ENCODE assay signal across 11 mouse cellular contexts in genomic region chr11:100428612-100429199, GRCm38 (mm10). TPM values are rescaled to one million over a fixed set of nuclear protein-coding genes. Genes with fewer than 3 reads are reported as not detected.
DNase-seq lines count a peak whose midpoint lies in the region; ATAC-seq and TF ChIP-seq lines count a peak whose summit lies in the region.
"Had no signal": no experiment of that assay in that cellular context is flagged by ENCODE, and none has a peak within 500 bp of the region (broad histone marks: within the 10 kb centered on the region; RNA-seq: fewer than 3 reads in every experiment).

No protein-coding gene starts in this region.

- no peak overlapping the region for H3K4me2 ChIP-seq in forebrain, embryonic 15.5 days (replicated peaks)
- H3K4me2 ChIP-seq in forebrain, embryonic 11.5 days (ENCODE audit: low read depth, low read length, severe bottlenecking) = no peak overlapping the region
- H3K4me2 ChIP-seq in limb, embryonic 14.5 days (replicated peaks; ENCODE audit: low read depth, low read length, severe bottlenecking) = no peak overlapping the region
- H3K4me2 ChIP-seq: embryonic facial prominence, embryonic 12.5 days had no signal

- H3K36me3 ChIP-seq in forebrain, embryonic 15.5 days = peaks cover 21% of the 10 kb centered on the region
- H3K36me3 ChIP-seq in forebrain, embryonic 11.5 days (ENCODE audit: control insufficient read depth, insufficient read depth, low read length) = no peaks in the 10 kb centered on the region; the same call in 1 of the 2 replicates
- H3K36me3 ChIP-seq in limb, embryonic 14.5 days (ENCODE audit: control insufficient read depth, insufficient read depth, low read length) = peaks cover 69% of the 10 kb centered on the region

- H3K4me3 ChIP-seq in forebrain, embryonic 15.5 days = no peak overlapping the region
- H3K4me3 ChIP-seq in forebrain, embryonic 11.5 days (ENCODE audit: low read depth, low read length) = no peak overlapping the region
- H3K4me3 ChIP-seq in limb, embryonic 14.5 days (replicated peaks; ENCODE audit: low read length) = no peak overlapping the region
- H3K4me3 ChIP-seq: embryonic facial prominence, embryonic 12.5 days had no signal

- intact Hi-C loops in left cerebral cortex, postnatal 4 days (cut with DNase I) = loop anchor here (5.0 kb wide), 1 partner anchor 44 kb away; the partner anchor contains the start of gene Klhl11

- no peak for TF ChIP-seq POLR2A in limb, embryonic 14.5 days (IDR thresholded peaks at IDR 0.05; ENCODE audit: borderline replicate concordance, extremely low read depth, insufficient read depth, insufficient read length)

- WGBS in forebrain, embryonic 15.5 days = 46% methylated on average over 9 of the region's 9 CpGs
- 84% methylated on average over 9 of the region's 9 CpGs for WGBS in forebrain, embryonic 11.5 days
- 79% methylated on average over 9 of the region's 9 CpGs for WGBS in limb, embryonic 14.5 days

- DNase-seq in forebrain, embryonic 11.5 days (ENCODE audit: low spot score) = no peak
- peak; percentile 41 for DNase-seq in left cerebral cortex, postnatal 4 days
- DNase-seq in left cerebral cortex, adult 9 months (ENCODE audit: low spot score in 2 of 2) = no peak
- peak; percentile 85 for DNase-seq in adrenal gland, postnatal 10 days
- DNase-seq in limb, embryonic 14.5 days (ENCODE audit: low spot score) = peak; percentile 10
- DNase-seq in urinary bladder, postnatal 14 days (ENCODE audit: low spot score) = no peak
- DNase-seq in urinary bladder, postnatal 25 days (ENCODE audit: low spot score) = no peak

- H3K27me3 ChIP-seq in forebrain, embryonic 15.5 days = no peaks in the 10 kb centered on the region
- no peaks in the 10 kb centered on the region for H3K27me3 ChIP-seq in forebrain, embryonic 11.5 days (ENCODE audit: control insufficient read depth, insufficient read depth, low read length)
- H3K27me3 ChIP-seq in limb, embryonic 14.5 days (ENCODE audit: control insufficient read depth, insufficient read depth, low read length) = no peaks in the 10 kb centered on the region
- H3K27me3 ChIP-seq: embryonic facial prominence, embryonic 12.5 days had no signal

- H3K4me1 ChIP-seq in forebrain, embryonic 15.5 days = 0 out of 2 replicates have a peak, but pooled peaks cover 4% of the 10 kb centered on the region
- H3K4me1 ChIP-seq in forebrain, embryonic 11.5 days (replicated peaks; ENCODE audit: control insufficient read depth, insufficient read depth, low read length) = no peaks in the 10 kb centered on the region
- H3K4me1 ChIP-seq in limb, embryonic 14.5 days (ENCODE audit: control insufficient read depth, insufficient read depth, low read length) = no peaks in the 10 kb centered on the region
- H3K4me1 ChIP-seq: embryonic facial prominence, embryonic 12.5 days had no signal

- ATAC-seq in forebrain, embryonic 15.5 days (replicated peaks) = no peak
- ATAC-seq in forebrain, embryonic 11.5 days (replicated peaks; ENCODE audit: low FRiP score) = no peak
- no peak for ATAC-seq in limb, embryonic 14.5 days (ENCODE audit: low FRiP score, low read depth)

- H3K9ac ChIP-seq in forebrain, embryonic 15.5 days (replicated peaks) = no peak overlapping the region
- H3K9ac ChIP-seq in forebrain, embryonic 11.5 days (ENCODE audit: low read length) = no peak overlapping the region
- H3K9ac ChIP-seq in limb, embryonic 14.5 days (ENCODE audit: low read depth, low read length, severe bottlenecking) = no peak overlapping the region
- H3K9ac ChIP-seq: embryonic facial prominence, embryonic 12.5 days had no signal

- H3K27ac ChIP-seq in forebrain, embryonic 15.5 days (replicated peaks) = peak overlapping the region; percentile 8
- H3K27ac ChIP-seq in forebrain, embryonic 11.5 days (ENCODE audit: low read depth, low read length) = no peak overlapping the region
- H3K27ac ChIP-seq in limb, embryonic 14.5 days (replicated peaks; ENCODE audit: low read depth, low read length) = no peak overlapping the region
- H3K27ac ChIP-seq: embryonic facial prominence, embryonic 12.5 days had no signal

- no peaks in the 10 kb centered on the region for H3K9me3 ChIP-seq in forebrain, embryonic 15.5 days
- no peaks in the 10 kb centered on the region for H3K9me3 ChIP-seq in forebrain, embryonic 11.5 days (ENCODE audit: control insufficient read depth, low read length)
- no peaks in the 10 kb centered on the region for H3K9me3 ChIP-seq in limb, embryonic 14.5 days (ENCODE audit: control insufficient read depth, low read length)
- H3K9me3 ChIP-seq: embryonic facial prominence, embryonic 12.5 days had no signal

RNA-seq across cellular contexts. Expression of gene Nt5c3b, which starts 12.9 kb away (rescaled TPM):
- polyA plus RNA-seq in forebrain, embryonic 15.5 days (2015; fragmentation: Nextera tagmentation; extraction: Ambion mirVana) = 103 and 112 TPM in 2 replicates
- polyA plus RNA-seq in forebrain, embryonic 11.5 days (2014; fragmentation: Nextera tagmentation; extraction: Ambion mirVana) = 104 and 115 TPM in 2 replicates
- 10 to 100 TPM; 85.5 to 91.9 TPM for total RNA-seq in left cerebral cortex, postnatal 4 days (2021)
- total RNA-seq in adrenal gland, postnatal 10 days (2021) = 10 to 100 TPM; 42.6 to 54.8 TPM
- 131 and 140 TPM in 2 replicates for polyA plus RNA-seq in limb, embryonic 14.5 days (2012; rRNA removed)
- 138 and 147 TPM in 2 replicates for polyA plus RNA-seq in limb, embryonic 14.5 days (2014; fragmentation: Nextera tagmentation; extraction: Ambion mirVana)

RNA-seq across cellular contexts. Expression of gene Klhl10, which starts 13.0 kb away (rescaled TPM):
- 0.67 and 0.69 TPM in 2 replicates for polyA plus RNA-seq in forebrain, embryonic 15.5 days (2015; fragmentation: Nextera tagmentation; extraction: Ambion mirVana)
- polyA plus RNA-seq in forebrain, embryonic 11.5 days (2014; fragmentation: Nextera tagmentation; extraction: Ambion mirVana) = 0.41 and 0.85 TPM in 2 replicates
- total RNA-seq in left cerebral cortex, postnatal 4 days (2021) = 1 to 10 TPM; 1.9 to 3.1 TPM
- total RNA-seq in adrenal gland, postnatal 10 days (2021) = 1 to 10 TPM in 1 of 2 experiments, under 1 TPM in 1; 0.81 to 2.1 TPM
- 1.9 and 2.5 TPM in 2 replicates for polyA plus RNA-seq in limb, embryonic 14.5 days (2012; rRNA removed)
- polyA plus RNA-seq in limb, embryonic 14.5 days (2014; fragmentation: Nextera tagmentation; extraction: Ambion mirVana) = 0.74 and 1.0 TPM in 2 replicates
- total RNA-seq: granulocyte monocyte progenitor cell, adult 5-6 weeks; megakaryocyte-erythroid progenitor cell, adult 5-6 weeks had no signal

RNA-seq across cellular contexts. Expression of gene Fkbp10, which starts 13.2 kb away (rescaled TPM):
- 16.9 and 17.3 TPM in 2 replicates for polyA plus RNA-seq in forebrain, embryonic 15.5 days (2015; fragmentation: Nextera tagmentation; extraction: Ambion mirVana)
- polyA plus RNA-seq in forebrain, embryonic 11.5 days (2014; fragmentation: Nextera tagmentation; extraction: Ambion mirVana) = 36.6 and 41.2 TPM in 2 replicates
- 10 to 100 TPM; 13.7 to 15.0 TPM for total RNA-seq in left cerebral cortex, postnatal 4 days (2021)
- 10 to 100 TPM; 46.5 to 49.1 TPM for total RNA-seq in adrenal gland, postnatal 10 days (2021)
- 251 and 316 TPM in 2 replicates for polyA plus RNA-seq in limb, embryonic 14.5 days (2012; rRNA removed)
- polyA plus RNA-seq in limb, embryonic 14.5 days (2014; fragmentation: Nextera tagmentation; extraction: Ambion mirVana) = 179 and 187 TPM in 2 replicates
- total RNA-seq: granulocyte monocyte progenitor cell, adult 5-6 weeks; megakaryocyte-erythroid progenitor cell, adult 5-6 weeks had no signal

RNA-seq across cellular contexts. Expression of gene P3h4, which starts 14.1 kb away (rescaled TPM):
- 13.5 and 14.4 TPM in 2 replicates for polyA plus RNA-seq in forebrain, embryonic 15.5 days (2015; fragmentation: Nextera tagmentation; extraction: Ambion mirVana)
- polyA plus RNA-seq in forebrain, embryonic 11.5 days (2014; fragmentation: Nextera tagmentation; extraction: Ambion mirVana) = 17.8 and 18.9 TPM in 2 replicates
- 1 to 10 TPM; 8.1 to 9.9 TPM for total RNA-seq in left cerebral cortex, postnatal 4 days (2021)
- 10 to 100 TPM; 29.4 to 30.1 TPM for total RNA-seq in adrenal gland, postnatal 10 days (2021)
- polyA plus RNA-seq in limb, embryonic 14.5 days (2012; rRNA removed) = 120 and 160 TPM in 2 replicates
- 92.1 and 95.2 TPM in 2 replicates for polyA plus RNA-seq in limb, embryonic 14.5 days (2014; fragmentation: Nextera tagmentation; extraction: Ambion mirVana)
- total RNA-seq: granulocyte monocyte progenitor cell, adult 5-6 weeks had no signal

RNA-seq across cellular contexts. Expression of gene Jup, which starts 31.1 kb away (rescaled TPM):
- 51.4 and 55.4 TPM in 2 replicates for polyA plus RNA-seq in forebrain, embryonic 15.5 days (2015; fragmentation: Nextera tagmentation; extraction: Ambion mirVana)
- 33.3 and 35.5 TPM in 2 replicates for polyA plus RNA-seq in forebrain, embryonic 11.5 days (2014; fragmentation: Nextera tagmentation; extraction: Ambion mirVana)
- total RNA-seq in left cerebral cortex, postnatal 4 days (2021) = 10 to 100 TPM; 74.2 to 77.9 TPM
- total RNA-seq in adrenal gland, postnatal 10 days (2021) = 10 to 100 TPM; 89.6 to 99.0 TPM
- 111 and 123 TPM in 2 replicates for polyA plus RNA-seq in limb, embryonic 14.5 days (2012; rRNA removed)
- 145 and 159 TPM in 2 replicates for polyA plus RNA-seq in limb, embryonic 14.5 days (2014; fragmentation: Nextera tagmentation; extraction: Ambion mirVana)

Comparison
In these comparisons a context has a peak if more than half of its experiments do, and no peak if none do; other contexts are left out.
1. DNase-seq: peak in left cerebral cortex, postnatal 4 days (single experiment), adrenal gland, postnatal 10 days (single experiment) and limb, embryonic 14.5 days (single experiment); none in forebrain, embryonic 11.5 days (single experiment), left cerebral cortex, adult 9 months (0 of 2), urinary bladder, postnatal 14 days (single experiment) and urinary bladder, postnatal 25 days (single experiment).